8 mouse cellular contexts compared by ENCODE assay signal in genomic region chr2:179662739-179663138, GRCm38 (mm10).
A peak's percentile ranks its signal among the peaks of the same experiment; 100 is the strongest.
DNase-seq lines count a peak whose midpoint lies in the region; ATAC-seq and TF ChIP-seq lines count a peak whose summit lies in the region.

No protein-coding gene starts in this region.

- peaks cover 31% of the 10 kb centered on the region for H3K27me3 ChIP-seq in heart, embryonic 12.5 days (replicated peaks)
- no peaks in the 10 kb centered on the region for H3K27me3 ChIP-seq in liver, postnatal 0 days (ENCODE audit: insufficient read depth, low read length)

- H3K9me3 ChIP-seq in heart, embryonic 12.5 days (replicated peaks): peaks cover 4% of the 10 kb centered on the region; the same call in 1 of the 2 replicates
- H3K9me3 ChIP-seq in liver, postnatal 0 days (ENCODE audit: low read length): no peaks in the 10 kb centered on the region

- peak overlapping the region; percentile 40 for H3K4me3 ChIP-seq in heart, embryonic 12.5 days
- H3K4me3 ChIP-seq in brown adipose tissue, adult 24 weeks (ENCODE audit: insufficient read depth, low read depth, low read length): peak overlapping the region; percentile 29
- H3K4me3 ChIP-seq in liver, postnatal 0 days (ENCODE audit: low read depth, low read length): no peak overlapping the region

- H3K4me1 ChIP-seq in heart, embryonic 12.5 days (replicated peaks): 0 out of 2 replicates have a peak, but pooled peaks cover 7% of the 10 kb centered on the region
- no peaks in the 10 kb centered on the region for H3K4me1 ChIP-seq in brown adipose tissue, adult 24 weeks (ENCODE audit: control insufficient read depth, insufficient read depth, insufficient read length, low read length)
- no peaks in the 10 kb centered on the region for H3K4me1 ChIP-seq in liver, postnatal 0 days (ENCODE audit: insufficient read depth)

- no peak for TF ChIP-seq CTCF in liver, postnatal 0 days (IDR thresholded peaks at IDR 0.05; ENCODE audit: low read depth)

- no peak overlapping the region for H3K27ac ChIP-seq in heart, embryonic 12.5 days (ENCODE audit: poor library complexity, severe bottlenecking)
- no peak overlapping the region for H3K27ac ChIP-seq in brown adipose tissue, adult 24 weeks (replicated peaks; ENCODE audit: low read depth, low read length)
- H3K27ac ChIP-seq in liver, postnatal 0 days (ENCODE audit: low read depth): no peak overlapping the region

- WGBS in heart, embryonic 12.5 days: 10% methylated on average over 9 of the region's 9 CpGs
- 11% methylated on average over 9 of the region's 9 CpGs for WGBS in liver, postnatal 0 days (ENCODE audit: insufficient replicate concordance)

- peak overlapping the region; percentile 72 for H3K4me2 ChIP-seq in heart, embryonic 12.5 days
- peak overlapping the region; percentile 45 for H3K4me2 ChIP-seq in liver, postnatal 0 days (ENCODE audit: low read depth, low read length)

- DNase-seq in heart, adult 8-10 months (ENCODE audit: low spot score): no peak
- no peak for DNase-seq in liver, postnatal 0 days
- no peak for DNase-seq in adrenal gland, postnatal 10 days
- DNase-seq in cerebellum, adult 18-20 months: no peak
- no peak for DNase-seq in yolk sac, embryonic 10.5 days (ENCODE audit: low spot score)

- no peaks in the 10 kb centered on the region for H3K36me3 ChIP-seq in heart, embryonic 12.5 days
- no peaks in the 10 kb centered on the region for H3K36me3 ChIP-seq in liver, postnatal 0 days (replicated peaks; ENCODE audit: insufficient read depth, low read length)

- no peak for ATAC-seq in heart, embryonic 12.5 days (ENCODE audit: insufficient number of reproducible peaks, low FRiP score)
- peak; percentile 48; the same call in 1 of the 2 replicates for ATAC-seq in granulocyte monocyte progenitor cell, adult 5-6 weeks (replicated peaks; ENCODE audit: poor library complexity, severe bottlenecking)
- ATAC-seq in liver, postnatal 0 days: no peak

- no peak for TF ChIP-seq EP300 in liver, postnatal 0 days (IDR thresholded peaks at IDR 0.05; ENCODE audit: low read depth)

- no peak overlapping the region for H3K9ac ChIP-seq in heart, embryonic 12.5 days
- no peak overlapping the region for H3K9ac ChIP-seq in liver, postnatal 0 days (replicated peaks)
